Mouse (Mus musculus) erythroblast, embryonic 14.5 days (primary cell): Measurements from ENCODE around the gene Ostf1.

Experiments used
- GATA1 ChIP-seq: IDR thresholded peaks from 2 replicates; pipeline ENCODE4 v1.6.1; 2012; ENCODE audit warnings: low read length, inconsistent platforms, mixed read lengths
- TAL1 ChIP-seq: IDR thresholded peaks from 3 replicates; pipeline ENCODE4 v1.6.1; 2012; ENCODE audit warnings: low read length, inconsistent platforms, mixed read lengths

DNA sequence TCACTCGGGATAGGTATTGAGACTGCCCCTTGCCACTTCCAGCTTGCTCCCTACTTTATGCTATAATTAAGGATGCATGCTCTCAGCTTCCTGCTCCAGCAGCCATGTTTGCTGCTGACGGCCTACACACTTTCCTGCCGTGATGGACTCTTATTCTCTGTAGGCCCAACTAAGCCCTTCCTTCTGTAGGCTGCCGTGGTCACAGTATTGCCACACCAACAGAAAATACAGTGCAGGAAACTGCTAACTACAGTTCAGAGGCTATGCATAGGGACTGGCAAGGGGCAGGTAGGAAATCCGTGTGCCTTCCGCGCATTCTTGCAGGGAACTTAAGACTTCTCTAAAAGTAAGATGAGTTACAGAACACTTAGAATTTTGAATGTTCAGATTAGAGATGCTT lies 17.3 kb downstream of the Ostf1 start:
- TF ChIP-seq GATA1, result no peak
- TF ChIP-seq TAL1, result no peak
